Mouse (Mus musculus): Measurements from ENCODE around the gene Igf1.

Igf1 gene

GRCm38 (mm10) chr10:87858013-87858806, at the start of gene Igf1:
Gene Igf1, plus strand, starts transcription at chr10:87858265.
- DNase-seq (ENCODE audit: low spot score in 2 of 2), result no peak

GRCm38 (mm10) chr10:87812157-87813072, 45.6 kb upstream of the Igf1 start:
- DNase-seq (ENCODE audit: low spot score in 2 of 2), result no peak

GRCm38 (mm10) chr10:87813073-87813590, 44.9 kb upstream of the Igf1 start:
- no peak for DNase-seq (ENCODE audit: low spot score in 2 of 2)

- DNase-seq (ENCODE audit: low spot score in 2 of 2), result no peak
Observed at GRCm38 (mm10) chr10:87816861-87817260, 41.2 kb upstream of the Igf1 start.

DNA sequence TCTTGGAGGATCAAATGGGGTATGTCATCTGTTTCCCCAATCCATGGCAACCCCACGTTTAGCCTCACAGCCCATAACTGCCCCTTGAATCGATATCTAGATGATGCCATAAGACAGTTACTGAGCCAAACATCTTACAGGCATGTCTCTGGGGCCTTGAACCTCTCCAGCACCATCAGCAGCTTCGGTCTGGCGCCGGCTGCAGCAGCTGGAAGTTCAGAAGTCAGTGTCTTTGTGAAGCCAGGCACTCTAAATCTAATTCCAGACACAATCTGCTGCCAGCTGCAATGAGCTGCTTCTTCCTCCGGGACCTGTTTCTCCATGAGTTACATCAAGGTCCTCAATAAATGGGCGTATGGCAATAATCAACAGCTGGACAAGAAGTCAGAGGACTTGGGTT, 40.3 kb upstream of the Igf1 start:
- DNase-seq (ENCODE audit: low spot score in 2 of 2), result no peak

- no peak for DNase-seq (ENCODE audit: low spot score in 2 of 2)
Observed at GRCm38 (mm10) chr10:87821906-87822305, 36.2 kb upstream of the Igf1 start.

DNA sequence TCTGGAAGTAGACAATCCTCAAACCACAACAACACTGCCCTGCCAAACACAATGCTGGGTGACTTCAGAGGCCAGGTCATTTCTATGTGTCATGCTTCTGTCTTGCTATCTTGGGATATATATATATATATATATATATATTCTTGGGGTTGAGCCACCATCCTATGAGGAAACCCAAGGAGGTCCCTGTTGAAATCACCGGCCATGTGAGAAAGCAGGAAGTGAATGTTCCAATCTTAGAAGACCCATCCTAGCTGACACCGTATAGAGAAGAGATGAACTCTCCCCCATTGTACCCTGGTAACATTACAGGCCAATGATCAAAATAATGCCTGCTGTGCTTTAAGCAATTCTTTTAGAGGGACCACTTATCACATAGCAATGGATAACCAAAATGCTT, 28.1 kb upstream of the Igf1 start:
- DNase-seq (ENCODE audit: low spot score in 2 of 2), result no peak

DNA sequence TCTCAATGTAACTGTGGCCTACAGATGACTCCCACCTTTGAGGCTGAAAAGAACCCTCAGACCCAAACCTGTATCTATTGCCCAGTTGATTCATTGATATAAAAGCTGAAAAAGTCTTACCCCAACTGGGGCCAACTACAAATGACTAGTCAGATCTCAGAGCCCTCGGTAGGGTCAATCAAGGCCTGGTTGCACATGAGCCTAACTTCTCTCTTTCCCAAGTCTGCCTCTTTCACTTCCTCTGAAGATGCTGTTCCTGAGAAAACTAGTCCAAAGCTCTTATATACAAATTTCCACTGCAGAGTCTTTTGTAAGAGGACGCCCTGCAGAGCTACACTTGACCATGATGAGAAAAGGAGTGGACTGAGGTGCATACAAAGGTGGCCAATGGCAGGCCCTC, 27.4 kb upstream of the Igf1 start:
- peak in 1 of 2 experiments; percentile 4 for DNase-seq (ENCODE audit: low spot score in 2 of 2)

DNA sequence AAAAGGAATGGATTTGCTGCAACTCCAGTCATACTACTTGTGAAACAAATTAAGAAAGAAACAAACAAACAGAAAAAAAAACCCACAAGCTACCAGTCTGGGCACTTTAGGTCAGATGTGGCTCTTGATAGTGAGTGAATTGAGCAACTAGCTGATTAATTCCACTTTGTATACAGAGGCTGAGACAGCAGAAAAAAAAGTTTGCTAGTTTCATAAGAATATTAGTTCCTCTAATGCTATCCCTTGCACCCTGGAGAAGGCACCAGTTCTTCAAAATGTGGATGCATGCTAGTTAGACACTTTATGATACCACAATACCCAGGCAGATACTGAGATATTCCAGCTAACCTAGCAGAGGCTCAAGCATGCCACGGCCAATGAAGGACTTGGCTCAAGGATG, 26.0 kb upstream of the Igf1 start:
- peak in 1 of 2 experiments; percentile 2 for DNase-seq (ENCODE audit: low spot score in 2 of 2)

DNA sequence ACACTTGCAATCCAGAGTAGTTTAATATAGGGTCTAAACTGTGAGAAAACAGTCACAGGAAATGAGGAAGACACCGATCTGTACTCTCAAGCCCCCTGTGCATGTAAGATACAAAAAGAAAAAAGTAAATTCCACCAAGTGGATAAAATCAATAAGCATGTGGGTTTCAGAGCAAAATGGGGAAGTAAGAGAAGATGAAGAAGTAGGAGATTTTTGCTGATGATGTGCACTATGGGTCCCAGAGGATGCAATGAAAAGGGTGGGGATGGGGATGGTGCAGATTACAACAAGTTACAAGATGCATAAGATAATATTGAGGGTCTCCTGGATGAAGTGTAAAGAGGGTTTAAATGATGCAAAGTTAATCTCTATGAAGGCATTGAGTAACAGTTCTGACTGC, 18.6 kb upstream of the Igf1 start:
- no peak for DNase-seq (ENCODE audit: low spot score in 2 of 2)

DNA sequence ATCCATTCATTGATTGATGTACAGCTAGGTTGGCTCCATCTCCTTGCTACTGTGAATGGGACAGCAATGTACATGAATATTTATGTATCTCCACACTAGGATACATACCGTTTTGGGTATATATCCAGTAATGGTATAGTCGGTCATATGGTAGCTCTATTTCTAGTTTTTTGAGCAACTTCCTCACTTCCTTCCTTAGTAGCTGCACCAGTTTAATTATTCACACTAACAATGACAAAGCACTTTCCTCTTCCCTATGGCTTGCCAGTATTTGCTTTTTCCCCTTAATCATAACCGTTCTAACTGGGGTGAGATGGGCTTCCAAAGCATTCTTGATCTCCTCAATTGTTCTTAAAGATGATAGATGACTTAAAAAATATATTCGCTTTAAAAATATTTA, 15.6 kb upstream of the Igf1 start:
- DNase-seq (ENCODE audit: low spot score in 2 of 2), result no peak

- no peak for DNase-seq (ENCODE audit: low spot score in 2 of 2)
Observed at GRCm38 (mm10) chr10:87844917-87845552, 13.0 kb upstream of the Igf1 start.

- no peak for DNase-seq (ENCODE audit: low spot score in 2 of 2)
Observed at GRCm38 (mm10) chr10:87847882-87848281, 10.2 kb upstream of the Igf1 start.

- DNase-seq (ENCODE audit: low spot score in 2 of 2), result no peak
Observed at GRCm38 (mm10) chr10:87848419-87848818, 9.6 kb upstream of the Igf1 start.

- DNase-seq (ENCODE audit: low spot score in 2 of 2), result no peak
Observed at GRCm38 (mm10) chr10:87851492-87851891, 6.6 kb upstream of the Igf1 start.

DNA sequence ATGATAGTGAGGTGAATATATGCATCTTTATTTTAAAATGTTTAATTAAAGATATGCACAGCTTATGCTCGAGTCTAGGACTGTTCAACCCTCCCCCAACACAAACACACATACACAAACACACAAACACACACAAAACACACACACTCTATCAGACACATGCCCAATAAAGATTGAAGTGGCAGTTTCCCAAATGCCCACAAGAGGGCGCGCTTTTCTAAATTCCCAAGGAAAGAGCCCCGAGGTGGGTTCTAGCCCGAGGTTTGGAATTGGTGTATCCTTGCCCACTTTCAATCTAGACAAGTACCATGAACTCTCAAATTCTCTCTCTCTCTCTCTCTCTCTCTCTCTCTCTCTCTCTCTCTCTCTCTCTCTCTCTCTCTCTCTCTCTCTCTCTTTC, 3.7 kb upstream of the Igf1 start:
- DNase-seq (ENCODE audit: low spot score in 2 of 2), result no peak

DNA sequence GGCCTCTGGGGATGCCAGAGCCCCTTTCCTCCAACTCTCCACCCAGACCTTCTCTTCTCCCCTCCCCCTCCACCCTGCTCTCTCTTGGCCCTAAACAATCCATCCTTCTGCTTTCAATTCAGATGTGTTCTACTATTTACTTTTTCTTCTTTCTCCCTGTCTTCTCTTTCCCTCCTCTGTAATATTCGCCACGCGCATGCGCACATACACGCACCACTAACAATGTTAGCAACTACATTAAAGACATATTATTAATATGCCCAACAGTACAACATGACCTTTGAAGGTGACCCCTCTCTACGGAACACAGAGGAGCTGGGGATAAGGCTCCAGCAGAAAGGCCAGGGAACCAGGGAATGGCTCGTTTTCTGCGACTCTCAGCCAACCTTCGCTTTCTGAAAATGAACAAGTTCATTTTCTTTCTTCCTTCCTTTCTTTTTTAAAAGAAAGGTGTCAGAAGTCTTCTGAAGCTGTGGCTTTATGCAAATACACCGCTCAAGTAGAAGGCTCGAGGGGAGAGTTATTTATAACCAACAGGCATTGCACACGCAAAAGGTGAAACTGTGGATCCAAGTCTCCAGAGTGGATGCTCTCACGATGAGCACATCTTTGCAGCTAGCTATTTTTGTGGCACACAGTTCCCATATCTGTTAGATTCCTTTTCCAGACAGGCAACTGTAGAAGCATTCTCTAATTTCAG, 2.5 kb upstream of the Igf1 start:
- no peak for DNase-seq (ENCODE audit: low spot score in 2 of 2)

DNA sequence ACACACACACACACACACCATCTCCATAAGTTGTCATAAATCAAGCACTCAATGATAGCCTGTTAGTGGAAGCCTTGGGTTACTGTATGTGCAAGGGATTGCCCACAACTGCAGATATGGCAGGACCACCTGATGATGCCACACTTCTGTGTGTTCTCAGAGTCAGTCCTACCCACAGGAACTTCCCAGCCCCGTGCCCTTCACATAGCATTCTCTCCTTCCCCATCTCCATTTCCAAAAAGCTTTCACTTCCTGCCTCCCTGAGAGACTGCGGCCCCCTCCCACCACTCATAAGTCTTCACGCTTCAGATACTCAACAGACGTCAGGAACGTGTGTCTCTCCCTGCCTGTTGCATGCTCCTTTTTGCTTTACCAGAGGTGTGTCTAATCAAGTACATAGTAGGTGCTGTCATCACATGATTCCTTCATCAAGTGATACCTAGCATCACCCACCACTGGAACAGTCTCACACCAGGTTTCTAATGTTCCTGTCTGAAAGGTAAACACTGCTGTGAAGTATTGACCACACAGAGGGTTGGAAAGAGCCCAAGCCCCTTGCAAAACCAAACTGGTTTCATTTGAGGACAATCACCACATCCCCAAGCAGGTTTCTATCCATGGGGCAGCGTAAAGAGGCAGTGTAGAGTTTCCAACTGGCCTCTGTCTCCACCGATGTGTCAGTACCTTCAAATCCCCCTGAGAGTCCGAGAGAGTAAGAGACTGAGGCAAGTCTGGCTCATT, 680 bp upstream of the Igf1 start:
- DNase-seq (ENCODE audit: low spot score in 2 of 2), result no peak

- no peak for DNase-seq (ENCODE audit: low spot score in 2 of 2)
Observed at GRCm38 (mm10) chr10:87858939-87859338, 874 bp downstream of the Igf1 start.

DNA sequence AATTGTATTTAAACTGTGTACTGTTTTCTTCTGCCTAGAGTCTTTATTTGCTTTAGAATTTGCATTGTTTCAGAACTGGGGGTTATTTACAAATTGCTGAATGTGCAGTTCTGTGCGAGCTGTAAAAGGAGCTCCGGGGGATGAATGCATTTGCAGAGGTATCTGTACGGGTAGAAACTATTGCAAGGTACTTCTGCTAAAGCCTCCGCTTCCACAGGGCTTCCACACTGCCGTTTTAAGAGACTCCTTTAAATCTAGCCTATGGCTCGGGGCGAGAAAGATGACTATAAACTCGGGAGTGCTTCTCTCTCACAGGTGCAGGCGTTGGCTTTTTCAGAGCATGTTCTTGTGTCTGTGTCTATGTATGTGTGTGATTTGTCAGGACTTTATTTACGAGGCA, 1.4 kb downstream of the Igf1 start:
- DNase-seq (ENCODE audit: low spot score in 2 of 2), result no peak

All from spleen, postnatal 36 days (tissue).